Mouse (Mus musculus): Measurements from ENCODE around the gene Zdhhc14. TPM values are rescaled to one million over a fixed set of nuclear protein-coding genes. Genes with fewer than 3 reads are reported as not detected.

The Zdhhc14 gene
- polyA plus RNA-seq, 1 experiment from 2014 or later, result 2.2 TPM

GRCm38 (mm10) chr17:5797124-5797760, 304.9 kb downstream of the Zdhhc14 start:
- no peaks in the 10 kb centered on the region for H3K9me3 ChIP-seq
- H3K4me3 ChIP-seq, result no peak overlapping the region
- H3K4me1 ChIP-seq (replicated peaks), result peaks cover 16% of the 10 kb centered on the region; the same call in 1 of the 2 replicates
- WGBS, result 82% methylated on average over 5 of the region's 5 CpGs
- no peak overlapping the region for H3K27ac ChIP-seq
- no peak for DNase-seq (ENCODE audit: low spot score)
- H3K36me3 ChIP-seq, result no peaks in the 10 kb centered on the region
- H3K27me3 ChIP-seq (ENCODE audit: insufficient read depth, poor library complexity, severe bottlenecking), result no peaks in the 10 kb centered on the region

GRCm38 (mm10) chr17:5798221-5798801, 306.0 kb downstream of the Zdhhc14 start:
- no peaks in the 10 kb centered on the region for H3K9me3 ChIP-seq
- DNase-seq (ENCODE audit: low spot score), result no peak
- no peaks in the 10 kb centered on the region for H3K27me3 ChIP-seq (ENCODE audit: insufficient read depth, poor library complexity, severe bottlenecking)
- WGBS, result 77% methylated on average over 13 of the region's 13 CpGs
- H3K36me3 ChIP-seq, result no peaks in the 10 kb centered on the region
- H3K4me1 ChIP-seq (replicated peaks), result peaks cover 16% of the 10 kb centered on the region; the same call in 1 of the 2 replicates
- no peak overlapping the region for H3K4me3 ChIP-seq
- H3K27ac ChIP-seq, result no peak overlapping the region

- Histone ChIP-seq H3K27me3 (ENCODE audit: insufficient read depth, poor library complexity, severe bottlenecking) (no peaks in the 10 kb centered on the region), H3K4me1 (replicated peaks) (peaks cover 14% of the 10 kb centered on the region; the same call in 1 of the 2 replicates), H3K27ac (no peak overlapping the region), H3K36me3 (no peaks in the 10 kb centered on the region), H3K9me3 (no peaks in the 10 kb centered on the region), H3K4me3 (no peak overlapping the region)
- 81% methylated on average over 5 of the region's 5 CpGs for WGBS
- DNase-seq (ENCODE audit: low spot score), result no peak
These were observed 306.5 kb downstream of the Zdhhc14 start for GRCm38 (mm10) chr17:5798900-5799299.

- DNase-seq (ENCODE audit: low spot score), result no peak
- Histone ChIP-seq H3K4me3 (no peak overlapping the region), H3K36me3 (no peaks in the 10 kb centered on the region), H3K4me1 (replicated peaks) (peaks cover 12% of the 10 kb centered on the region; the same call in 1 of the 2 replicates), H3K27ac (no peak overlapping the region), H3K9me3 (no peaks in the 10 kb centered on the region), H3K27me3 (ENCODE audit: insufficient read depth, poor library complexity, severe bottlenecking) (no peaks in the 10 kb centered on the region)
- 85% methylated on average over 17 of the region's 17 CpGs for WGBS
These were observed 307.2 kb downstream of the Zdhhc14 start for GRCm38 (mm10) chr17:5799396-5800021.

GRCm38 (mm10) chr17:5800254-5800653, 307.9 kb downstream of the Zdhhc14 start:
- Histone ChIP-seq H3K27me3 (ENCODE audit: insufficient read depth, poor library complexity, severe bottlenecking) (no peaks in the 10 kb centered on the region), H3K9me3 (no peaks in the 10 kb centered on the region), H3K36me3 (no peaks in the 10 kb centered on the region), H3K4me1 (replicated peaks) (peaks cover 12% of the 10 kb centered on the region; the same call in 1 of the 2 replicates), H3K4me3 (no peak overlapping the region), H3K27ac (no peak overlapping the region)
- DNase-seq (ENCODE audit: low spot score), result no peak
- 84% methylated on average over 2 of the region's 2 CpGs for WGBS

GRCm38 (mm10) chr17:5800824-5801560, 308.6 kb downstream of the Zdhhc14 start:
- Histone ChIP-seq H3K27me3 (ENCODE audit: insufficient read depth, poor library complexity, severe bottlenecking) (no peaks in the 10 kb centered on the region), H3K4me1 (replicated peaks) (peaks cover 12% of the 10 kb centered on the region; the same call in 1 of the 2 replicates), H3K27ac (no peak overlapping the region), H3K9me3 (no peaks in the 10 kb centered on the region), H3K4me3 (no peak overlapping the region), H3K36me3 (no peaks in the 10 kb centered on the region)
- no peak for DNase-seq (ENCODE audit: low spot score)
- WGBS, result 85% methylated on average over 7 of the region's 7 CpGs

- no peak overlapping the region for H3K27ac ChIP-seq
- H3K4me1 ChIP-seq (replicated peaks), result peaks cover 8% of the 10 kb centered on the region; the same call in 1 of the 2 replicates
- DNase-seq (ENCODE audit: low spot score), result no peak
- 77% methylated on average over 17 of the region's 17 CpGs for WGBS
- no peaks in the 10 kb centered on the region for H3K36me3 ChIP-seq
- H3K4me3 ChIP-seq, result no peak overlapping the region
- no peaks in the 10 kb centered on the region for H3K9me3 ChIP-seq
- H3K27me3 ChIP-seq (ENCODE audit: insufficient read depth, poor library complexity, severe bottlenecking), result no peaks in the 10 kb centered on the region
These were observed 309.7 kb downstream of the Zdhhc14 start for GRCm38 (mm10) chr17:5801761-5802655.

- Histone ChIP-seq H3K27me3 (ENCODE audit: insufficient read depth, poor library complexity, severe bottlenecking) (no peaks in the 10 kb centered on the region), H3K27ac (no peak overlapping the region), H3K36me3 (no peaks in the 10 kb centered on the region), H3K4me1 (replicated peaks) (peaks cover 8% of the 10 kb centered on the region; the same call in 1 of the 2 replicates), H3K9me3 (no peaks in the 10 kb centered on the region), H3K4me3 (no peak overlapping the region)
- no peak for DNase-seq (ENCODE audit: low spot score)
- 81% methylated on average over 5 of the region's 5 CpGs for WGBS
These were observed 310.2 kb downstream of the Zdhhc14 start for GRCm38 (mm10) chr17:5802656-5802955.

Other genes with a start within 250 kb of the Zdhhc14 start
- 0.14 TPM in 1 of 2 replicates, not detected in the other for gene Ldhal6b, start 73.8 kb upstream of the Zdhhc14 start, polyA plus RNA-seq (2016; fragmentation: Nextera tagmentation; extraction: Ambion mirVana)
- 131 and 143 TPM in 2 replicates for gene Tmem242, start 52.3 kb upstream of the Zdhhc14 start, polyA plus RNA-seq (2016; fragmentation: Nextera tagmentation; extraction: Ambion mirVana)

Measured in hindbrain, embryonic 10.5 days (tissue).